Mouse (Mus musculus) heart, embryonic 14.5 days (tissue): ENCODE data around the gene Zfhx3. TPM values are rescaled to one million over a fixed set of nuclear protein-coding genes. Genes with fewer than 3 reads are reported as not detected.

Experiments used
- ATAC-seq: fragments of 200-750 bp; cut with Nextera tagmentation; 2 replicates; pipeline ENCODE4 v1.8.0; 2017; ENCODE audit warnings: low read depth, moderate TSS enrichment; ENCODE audit not compliant: insufficient number of reproducible peaks, insufficient read depth, low FRiP score
- H3K27ac ChIP-seq, 2 experiments: fragments of 200-500 bp in 1 of 2; fragments of 300-500 bp in 1 of 2; sonication (generic) in 1 of 2; replicated peaks in 1 of 2; 2 replicates each; pipeline ENCODE4 v1.5.1; 2012 to 2014; ENCODE audit warnings: low read depth in 2 of 2, low read length in 2 of 2, control low read depth in 1 of 2, mild to moderate bottlenecking in 1 of 2, mixed read lengths in 1 of 2; ENCODE audit not compliant: control insufficient read depth in 1 of 2, insufficient read depth in 1 of 2
- H3K27me3 ChIP-seq: fragments of 300-500 bp; sonication (generic); 2 replicates; pipeline ENCODE4 v1.6.1; 2014; ENCODE audit warnings: mild to moderate bottlenecking, low read length, control low read depth; ENCODE audit not compliant: control insufficient read depth, insufficient read depth
- H3K36me3 ChIP-seq: fragments of 300-500 bp; sonication (generic); 2 replicates; pipeline ENCODE4 v1.6.1; 2014; ENCODE audit warnings: mild to moderate bottlenecking, control low read depth, low read length, mixed read lengths; ENCODE audit not compliant: control insufficient read depth, insufficient read depth
- H3K4me1 ChIP-seq, 2 experiments: fragments of 200-500 bp in 1 of 2; fragments of 300-500 bp in 1 of 2; sonication (generic) in 1 of 2; 2 replicates each; pipeline ENCODE4 v1.6.1; 2012 to 2014; ENCODE audit warnings: low read length in 2 of 2, control low read depth in 1 of 2, mixed read lengths in 1 of 2; ENCODE audit not compliant: control insufficient read depth in 2 of 2, insufficient read depth in 2 of 2
- H3K4me2 ChIP-seq: fragments of 300-500 bp; sonication (generic); 2 replicates; pipeline ENCODE4 v1.6.1; 2014; ENCODE audit warnings: mild to moderate bottlenecking, low read length
- H3K4me3 ChIP-seq, 2 experiments: fragments of 200-500 bp in 1 of 2; fragments of 300-500 bp in 1 of 2; sonication (generic) in 1 of 2; 2 replicates each; pipeline ENCODE4 v1.5.1; 2012 to 2014; ENCODE audit warnings: low read length in 2 of 2, mild to moderate bottlenecking in 2 of 2, control low read depth in 1 of 2, low read depth in 1 of 2, moderate library complexity in 1 of 2; ENCODE audit not compliant: control insufficient read depth in 1 of 2, insufficient read depth in 1 of 2
- H3K9ac ChIP-seq: fragments of 300-500 bp; sonication (generic); 2 replicates; pipeline ENCODE4 v1.6.1; 2014; ENCODE audit warnings: mild to moderate bottlenecking, low read length
- H3K9me3 ChIP-seq: fragments of 300-500 bp; sonication (generic); 2 replicates; pipeline ENCODE4 v1.6.1; 2016; ENCODE audit warnings: low read length, control low read depth; ENCODE audit not compliant: control insufficient read depth
- WGBS: fragments of 180-500 bp; shearing (Covaris S2); extraction: QIAGEN DNeasy Blood & Tissue Kit; methylation state at CpG from one replicate; pipeline ENCODE4 v1.1.7; 2014; 5-methylcytosine and 5-hydroxymethylcytosine counted together
- polyA plus RNA-seq: library from polyadenylated mRNA; unstranded; fragments of >200 nt; fragmentation: Nextera tagmentation; extraction: Ambion mirVana; gene quantifications from 2 replicates; pipeline ENCODE4 v1.2.1, GENCODE M21; 2014

Zfhx3 gene
- polyA plus RNA-seq, 1 experiment from 2014 or later, result 6.4 TPM

GRCm38 (mm10) chr8:108984904-108985303 is 1042.5 kb downstream of the Zfhx3 start:
- Histone ChIP-seq H3K27me3 (no peaks in the 10 kb centered on the region), H3K9me3 (peaks cover 5% of the 10 kb centered on the region; the same call in 1 of the 2 replicates), H3K36me3 (no peaks in the 10 kb centered on the region), H3K4me2 (no peak overlapping the region), H3K4me1 (no peaks in the 10 kb centered on the region), H3K9ac (no peak overlapping the region), H3K27ac (no peak overlapping the region), H3K4me3 (no peak overlapping the region)
- no peak for ATAC-seq
- 69% methylated on average over 2 of the region's 2 CpGs for WGBS

- Histone ChIP-seq H3K27me3 (no peaks in the 10 kb centered on the region), H3K36me3 (no peaks in the 10 kb centered on the region), H3K27ac (no peak overlapping the region), H3K9me3 (no peaks in the 10 kb centered on the region), H3K4me2 (no peak overlapping the region), H3K9ac (no peak overlapping the region), H3K4me3 (no peak overlapping the region), H3K4me1 (no peaks in the 10 kb centered on the region)
- ATAC-seq, result no peak
- 91% methylated on average over 5 of the region's 5 CpGs for WGBS
These were observed 1047.4 kb downstream of the Zfhx3 start for GRCm38 (mm10) chr8:108989841-108990240.

GRCm38 (mm10) chr8:108990537-108990936 is 1048.1 kb downstream of the Zfhx3 start:
- Histone ChIP-seq H3K36me3 (no peaks in the 10 kb centered on the region), H3K27ac (no peak overlapping the region), H3K4me2 (no peak overlapping the region), H3K27me3 (no peaks in the 10 kb centered on the region), H3K9me3 (no peaks in the 10 kb centered on the region), H3K9ac (no peak overlapping the region), H3K4me1 (no peaks in the 10 kb centered on the region), H3K4me3 (no peak overlapping the region)
- 76% methylated on average over 6 of the region's 6 CpGs for WGBS
- ATAC-seq, result no peak

DNA sequence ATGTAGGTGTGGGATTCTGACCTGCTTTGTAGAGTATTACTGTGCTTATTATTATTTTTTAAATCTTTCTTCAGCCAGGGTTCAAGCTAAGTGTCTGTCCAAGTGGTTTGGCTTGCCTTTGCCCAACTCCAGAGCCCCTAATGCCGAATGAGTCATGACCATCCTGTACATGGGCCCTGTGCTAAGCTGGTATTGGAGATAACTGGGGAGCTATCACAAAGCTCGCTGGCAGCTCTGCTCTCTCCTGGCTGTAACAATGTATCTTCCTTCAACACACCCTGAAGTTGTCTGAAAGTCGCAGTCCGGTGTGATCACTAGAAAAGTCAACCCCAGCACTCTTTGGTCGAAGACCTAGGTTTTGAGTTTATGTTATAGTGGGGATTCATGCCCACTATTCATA is 1049.0 kb downstream of the Zfhx3 start:
- H3K36me3 ChIP-seq, result no peaks in the 10 kb centered on the region
- WGBS, result 74% methylated on average over 5 of the region's 5 CpGs
- no peak overlapping the region for H3K4me3 ChIP-seq
- H3K4me2 ChIP-seq, result no peak overlapping the region
- no peak overlapping the region for H3K9ac ChIP-seq
- ATAC-seq, result no peak
- H3K9me3 ChIP-seq, result no peaks in the 10 kb centered on the region
- no peaks in the 10 kb centered on the region for H3K27me3 ChIP-seq
- no peak overlapping the region for H3K27ac ChIP-seq
- no peaks in the 10 kb centered on the region for H3K4me1 ChIP-seq

GRCm38 (mm10) chr8:108993718-108994117 is 1051.3 kb downstream of the Zfhx3 start:
- Histone ChIP-seq H3K36me3 (no peaks in the 10 kb centered on the region), H3K9me3 (no peaks in the 10 kb centered on the region), H3K4me3 (no peak overlapping the region), H3K4me1 (no peaks in the 10 kb centered on the region), H3K27me3 (no peaks in the 10 kb centered on the region), H3K9ac (no peak overlapping the region), H3K4me2 (no peak overlapping the region), H3K27ac (no peak overlapping the region)
- no peak for ATAC-seq
- 44% methylated on average over 2 of the region's 2 CpGs for WGBS

DNA sequence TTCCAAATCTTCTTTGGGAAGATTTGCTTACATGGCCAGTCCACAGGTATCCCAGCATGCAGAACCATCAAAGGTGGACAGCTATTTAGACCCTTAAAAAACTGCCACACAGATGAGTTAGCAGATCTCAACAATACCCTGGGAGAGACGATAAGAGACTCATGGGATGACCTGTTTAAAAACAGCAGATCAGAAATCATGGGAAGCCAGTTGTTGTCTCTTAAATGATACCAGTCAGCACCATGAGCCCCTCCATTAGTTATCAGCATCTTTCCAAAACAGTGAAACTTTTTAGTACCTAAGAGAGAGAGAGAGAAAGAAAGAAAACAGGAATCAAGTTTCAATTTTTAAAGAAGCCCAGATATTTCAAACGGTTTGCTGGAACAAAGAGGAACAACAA is 1051.7 kb downstream of the Zfhx3 start:
- Histone ChIP-seq H3K9me3 (no peaks in the 10 kb centered on the region), H3K36me3 (no peaks in the 10 kb centered on the region), H3K4me3 (no peak overlapping the region), H3K4me2 (no peak overlapping the region), H3K9ac (no peak overlapping the region), H3K27me3 (no peaks in the 10 kb centered on the region), H3K27ac (no peak overlapping the region), H3K4me1 (no peaks in the 10 kb centered on the region)
- WGBS, result 48% methylated on average over 2 of the region's 2 CpGs
- no peak for ATAC-seq

DNA sequence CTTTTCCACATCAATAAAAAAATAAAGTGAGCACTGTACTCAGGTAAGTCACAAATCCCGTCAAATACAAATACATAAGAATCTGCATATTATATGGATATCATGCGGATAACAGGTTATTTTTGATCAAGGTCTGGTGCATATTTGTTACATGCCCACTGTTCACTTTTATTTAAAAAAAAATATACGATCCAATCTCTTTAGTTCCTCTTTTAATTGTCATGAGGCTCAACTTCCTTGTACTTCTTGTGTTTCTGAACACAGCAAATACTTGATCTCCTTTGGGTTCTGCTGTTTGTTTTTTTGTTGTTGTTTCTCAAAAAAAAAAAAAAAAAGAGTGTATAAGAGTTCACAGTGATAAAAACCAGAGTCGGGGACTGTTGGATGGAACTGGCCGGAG is 1052.4 kb downstream of the Zfhx3 start:
- WGBS, result 85% methylated on average over 5 of the region's 5 CpGs
- no peak for ATAC-seq
- Histone ChIP-seq H3K9me3 (no peaks in the 10 kb centered on the region), H3K27me3 (no peaks in the 10 kb centered on the region), H3K4me2 (no peak overlapping the region), H3K36me3 (no peaks in the 10 kb centered on the region), H3K4me3 (no peak overlapping the region), H3K9ac (no peak overlapping the region), H3K4me1 (no peaks in the 10 kb centered on the region), H3K27ac (no peak overlapping the region)

DNA sequence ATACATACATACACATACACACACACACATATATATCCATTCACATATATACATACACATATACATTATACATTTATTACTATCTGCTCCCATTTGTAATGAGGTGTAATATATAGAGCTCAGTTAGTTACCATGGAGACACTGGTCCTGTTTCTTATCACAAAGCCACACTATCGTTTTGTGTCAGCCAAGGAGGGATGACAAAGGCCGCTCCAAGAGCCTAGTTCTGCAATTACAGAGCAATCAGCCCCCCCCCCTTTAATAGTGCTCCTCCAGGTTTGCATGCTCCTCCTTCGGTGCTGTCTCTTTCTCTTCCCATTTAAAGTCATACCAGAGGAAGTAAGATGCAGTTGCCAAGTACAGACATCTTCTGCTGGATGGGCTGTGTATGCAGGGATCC is 1054.9 kb downstream of the Zfhx3 start:
- Histone ChIP-seq H3K27ac (no peak overlapping the region), H3K36me3 (no peaks in the 10 kb centered on the region), H3K4me2 (no peak overlapping the region), H3K9ac (no peak overlapping the region), H3K9me3 (no peaks in the 10 kb centered on the region), H3K27me3 (no peaks in the 10 kb centered on the region), H3K4me3 (no peak overlapping the region), H3K4me1 (no peaks in the 10 kb centered on the region)
- WGBS, result 40% methylated on average over 3 of the region's 3 CpGs
- ATAC-seq, result no peak
